Comparison of ENCODE assay signal across 8 mouse cellular contexts in the genomic region with DNA sequence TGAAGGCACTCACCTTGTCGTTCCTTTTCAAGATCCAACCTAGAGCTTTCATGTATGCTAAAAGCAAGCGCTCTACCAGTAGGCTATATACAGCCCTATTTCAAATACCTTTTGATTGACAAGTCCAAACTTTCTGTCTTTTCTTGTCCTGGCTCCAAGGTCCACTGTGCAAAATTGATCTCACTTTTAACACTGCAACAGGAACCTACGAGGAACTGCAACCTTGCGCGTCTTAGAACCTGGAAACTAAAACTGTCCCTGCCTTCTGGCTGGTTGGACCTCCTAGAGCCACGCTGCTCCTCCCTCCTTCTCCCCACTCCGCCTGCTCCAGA. TPM values are rescaled to one million over a fixed set of nuclear protein-coding genes. Genes with fewer than 3 reads are reported as not detected.
DNase-seq lines count a peak whose midpoint lies in the region; ATAC-seq lines count a peak whose summit lies in the region.
"Had no signal": no experiment of that assay in that cellular context is flagged by ENCODE, and none has a peak within 500 bp of the region (broad histone marks: within the 10 kb centered on the region; RNA-seq: fewer than 3 reads in every experiment).

No protein-coding gene starts in this region.

- H3K36me3 ChIP-seq in megakaryocyte, embryonic 14.5 days (replicated peaks; ENCODE audit: low read length) = peaks cover 36% of the 10 kb centered on the region
- H3K36me3 ChIP-seq in embryonic facial prominence, embryonic 14.5 days (ENCODE audit: control insufficient read depth, insufficient read depth, low read length) = peaks cover 18% of the 10 kb centered on the region; the same call in 1 of the 2 replicates
- H3K36me3 ChIP-seq in limb, embryonic 10.5 days = peaks cover 37% of the 10 kb centered on the region
- H3K36me3 ChIP-seq in stomach, embryonic 14.5 days (ENCODE audit: control insufficient read depth, insufficient read depth, low read length) = peaks cover 5% of the 10 kb centered on the region; the same call in 1 of the 2 replicates

- no peak for DNase-seq in embryonic facial prominence, embryonic 14.5 days (ENCODE audit: low spot score)
- no peak for DNase-seq in limb, embryonic 10.5 days (ENCODE audit: low spot score)
- no peak for DNase-seq in urinary bladder, postnatal 10 days (ENCODE audit: low spot score)
- DNase-seq in spleen, adult 18-20 months = no peak

- 0 out of 2 replicates have a peak overlapping the region, but pooled peaks have one; percentile 65 for H3K27ac ChIP-seq in embryonic facial prominence, embryonic 14.5 days (replicated peaks; ENCODE audit: low read depth, low read length)
- H3K27ac ChIP-seq in limb, embryonic 10.5 days = peak overlapping the region; percentile 91
- H3K27ac ChIP-seq in stomach, embryonic 14.5 days (ENCODE audit: low read length) = no peak overlapping the region; the same call in 1 of the 2 replicates

- no peaks in the 10 kb centered on the region for H3K9me3 ChIP-seq in megakaryocyte, embryonic 14.5 days
- no peaks in the 10 kb centered on the region for H3K9me3 ChIP-seq in embryonic facial prominence, embryonic 14.5 days (ENCODE audit: control insufficient read depth, low read length)
- H3K9me3 ChIP-seq in limb, embryonic 10.5 days (replicated peaks) = no peaks in the 10 kb centered on the region
- no peaks in the 10 kb centered on the region for H3K9me3 ChIP-seq in stomach, embryonic 14.5 days (ENCODE audit: control insufficient read depth, low read depth, low read length)

- 19% methylated on average over 7 of the region's 7 CpGs for WGBS in embryonic facial prominence, embryonic 14.5 days
- WGBS in limb, embryonic 10.5 days = 22% methylated on average over 7 of the region's 7 CpGs
- 23% methylated on average over 7 of the region's 7 CpGs for WGBS in stomach, embryonic 14.5 days

- H3K9ac ChIP-seq in embryonic facial prominence, embryonic 14.5 days (ENCODE audit: low read depth, low read length) = peak overlapping the region; percentile 81
- peak overlapping the region; percentile 64 for H3K9ac ChIP-seq in stomach, embryonic 14.5 days (replicated peaks; ENCODE audit: low read depth, low read length)

- peak overlapping the region; percentile 88 for H3K4me2 ChIP-seq in embryonic facial prominence, embryonic 14.5 days (ENCODE audit: low read depth, low read length)
- H3K4me2 ChIP-seq in stomach, embryonic 14.5 days (replicated peaks; ENCODE audit: low read depth, low read length) = peak overlapping the region; percentile 85

- ATAC-seq in megakaryocyte, adult 5-6 weeks (ENCODE audit: poor library complexity, severe bottlenecking) = no peak
- no peak for ATAC-seq in embryonic facial prominence, embryonic 14.5 days (ENCODE audit: low read depth)
- ATAC-seq in stomach, embryonic 14.5 days (ENCODE audit: insufficient number of reproducible peaks, insufficient read depth, low FRiP score, low read depth) = no peak

- H3K27me3 ChIP-seq in megakaryocyte, embryonic 14.5 days (replicated peaks) = no peaks in the 10 kb centered on the region
- no peaks in the 10 kb centered on the region for H3K27me3 ChIP-seq in embryonic facial prominence, embryonic 14.5 days (replicated peaks; ENCODE audit: control insufficient read depth, insufficient read depth, low read length)
- H3K27me3 ChIP-seq in limb, embryonic 10.5 days (ENCODE audit: low read depth, poor library complexity, severe bottlenecking) = no peaks in the 10 kb centered on the region
- H3K27me3 ChIP-seq in stomach, embryonic 14.5 days (ENCODE audit: control insufficient read depth, insufficient read depth, low read length) = no peaks in the 10 kb centered on the region

- H3K4me1 ChIP-seq in megakaryocyte, embryonic 14.5 days = peaks cover 41% of the 10 kb centered on the region
- H3K4me1 ChIP-seq in embryonic facial prominence, embryonic 14.5 days (ENCODE audit: control insufficient read depth, insufficient read depth, low read length) = peaks cover 7% of the 10 kb centered on the region
- peaks cover 23% of the 10 kb centered on the region for H3K4me1 ChIP-seq in limb, embryonic 10.5 days
- 0 out of 2 replicates have a peak, but pooled peaks cover 7% of the 10 kb centered on the region for H3K4me1 ChIP-seq in stomach, embryonic 14.5 days (ENCODE audit: control insufficient read depth, insufficient read depth, low read length)

- peak overlapping the region; percentile 98 for H3K4me3 ChIP-seq in megakaryocyte, embryonic 14.5 days (replicated peaks)
- H3K4me3 ChIP-seq in embryonic facial prominence, embryonic 14.5 days (ENCODE audit: low read depth, low read length) = peak overlapping the region; percentile 89
- H3K4me3 ChIP-seq in limb, embryonic 10.5 days = peak overlapping the region; percentile 95
- H3K4me3 ChIP-seq in stomach, embryonic 14.5 days (ENCODE audit: low read depth, low read length) = peak overlapping the region; percentile 88

RNA-seq across cellular contexts. Expression of a gene that starts 5.2 kb away (rescaled TPM):
- 25.8 and 26.7 TPM in 2 replicates for polyA plus RNA-seq in megakaryocyte, embryonic 14.5 days (2012; ENCODE audit: insufficient read depth, low replicate concordance)
- 85.1 and 87.6 TPM in 2 replicates for total RNA-seq in megakaryocyte, adult 5-6 weeks (2015)
- 82.6 and 89.2 TPM in 2 replicates for total RNA-seq in megakaryocyte, adult 5-6 weeks (2017)
- 90.7 and 98.7 TPM in 2 replicates for polyA plus RNA-seq in embryonic facial prominence, embryonic 14.5 days (2014; fragmentation: Nextera tagmentation; extraction: Ambion mirVana)
- polyA plus RNA-seq in limb, embryonic 10.5 days (2016; fragmentation: Nextera tagmentation; extraction: Ambion mirVana) = 107 and 112 TPM in 2 replicates
- 81.7 and 88.3 TPM in 2 replicates for polyA plus RNA-seq in stomach, embryonic 14.5 days (2014; fragmentation: Nextera tagmentation; extraction: Ambion mirVana)

RNA-seq across cellular contexts. Expression of a gene that starts 58.2 kb away (rescaled TPM):
- not detected in 2 replicates for polyA plus RNA-seq in megakaryocyte, embryonic 14.5 days (2012; ENCODE audit: insufficient read depth, low replicate concordance)
- not detected in 2 replicates for total RNA-seq in megakaryocyte, adult 5-6 weeks (2015)
- not detected in 2 replicates for total RNA-seq in megakaryocyte, adult 5-6 weeks (2017)
- polyA plus RNA-seq in embryonic facial prominence, embryonic 14.5 days (2014; fragmentation: Nextera tagmentation; extraction: Ambion mirVana) = 1.2 and 1.5 TPM in 2 replicates
- polyA plus RNA-seq in limb, embryonic 10.5 days (2016; fragmentation: Nextera tagmentation; extraction: Ambion mirVana) = 0.19 and 0.36 TPM in 2 replicates
- polyA plus RNA-seq in stomach, embryonic 14.5 days (2014; fragmentation: Nextera tagmentation; extraction: Ambion mirVana) = not detected in 2 replicates
- polyA plus RNA-seq: gonadal fat pad, adult 2 months had no signal
